Mouse (Mus musculus): ENCODE results near the gene Acp4. TPM values are rescaled to one million over a fixed set of nuclear protein-coding genes. Genes with fewer than 3 reads are reported as not detected.

The Acp4 gene
- polyA plus RNA-seq (2015; fragmentation: Nextera tagmentation; extraction: Ambion mirVana): not detected in 2 replicates

DNA sequence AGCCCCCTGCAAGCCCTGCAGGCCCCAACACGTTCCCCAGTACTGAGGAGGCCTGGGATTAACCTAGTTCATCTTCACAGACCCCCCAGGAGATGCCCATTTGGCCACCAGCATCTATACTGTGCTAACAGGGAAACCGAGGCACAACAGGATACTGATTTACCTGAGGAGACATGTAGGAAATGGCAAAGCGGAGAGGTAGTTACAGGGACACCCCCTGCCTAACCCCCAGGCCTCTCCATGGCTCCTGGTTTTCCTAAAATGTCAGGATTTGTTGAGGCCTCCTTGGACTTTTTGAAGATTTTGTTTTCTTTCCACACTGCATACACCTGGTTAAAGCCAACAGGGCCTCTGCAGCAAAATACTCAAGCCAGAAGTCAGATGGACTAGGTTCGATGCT lies at the start of gene Acp4:
TSS of gene Acp4 (minus strand) at position 101 of the 400 bp plus-strand sequence.

DNA sequence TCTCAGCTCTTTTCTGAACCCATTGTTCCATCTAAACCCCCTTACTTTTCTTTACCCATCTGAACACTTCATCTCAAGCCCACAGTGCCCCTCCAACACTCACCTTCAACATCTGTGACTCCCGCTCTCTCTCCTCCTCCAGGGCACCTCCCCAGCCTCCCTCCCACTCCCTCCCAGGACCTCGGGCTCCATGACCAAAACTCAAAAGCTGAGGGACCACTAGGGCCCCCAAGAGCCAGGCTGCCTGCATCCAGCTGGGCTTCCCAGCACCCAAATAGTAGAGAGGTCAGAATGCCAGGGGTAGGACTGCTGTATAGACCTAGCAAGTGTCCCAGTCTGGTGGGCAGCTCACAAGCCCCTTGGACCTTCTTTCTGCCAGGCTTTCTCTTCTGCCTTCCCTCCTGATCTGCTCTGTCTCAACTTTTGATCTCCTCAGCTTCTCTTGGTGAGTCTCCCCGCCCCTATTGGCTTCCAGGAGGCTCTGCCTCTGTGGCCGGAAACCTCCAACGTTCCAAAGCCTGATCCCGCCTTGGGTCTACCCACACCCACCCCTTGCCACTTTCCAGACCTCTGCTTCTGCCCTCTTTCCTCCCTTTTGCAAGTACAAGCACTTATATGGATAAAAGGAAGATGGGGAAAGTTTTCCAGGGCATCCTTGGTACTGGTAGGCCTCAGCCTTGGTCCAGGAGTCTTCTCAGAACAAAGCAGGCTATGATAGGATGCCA lies 49.5 kb upstream of the Acp4 start, which contains the start of gene Clec11a:
TSS of gene Clec11a (minus strand) at position 387 of the 725 bp plus-strand sequence.

DNA sequence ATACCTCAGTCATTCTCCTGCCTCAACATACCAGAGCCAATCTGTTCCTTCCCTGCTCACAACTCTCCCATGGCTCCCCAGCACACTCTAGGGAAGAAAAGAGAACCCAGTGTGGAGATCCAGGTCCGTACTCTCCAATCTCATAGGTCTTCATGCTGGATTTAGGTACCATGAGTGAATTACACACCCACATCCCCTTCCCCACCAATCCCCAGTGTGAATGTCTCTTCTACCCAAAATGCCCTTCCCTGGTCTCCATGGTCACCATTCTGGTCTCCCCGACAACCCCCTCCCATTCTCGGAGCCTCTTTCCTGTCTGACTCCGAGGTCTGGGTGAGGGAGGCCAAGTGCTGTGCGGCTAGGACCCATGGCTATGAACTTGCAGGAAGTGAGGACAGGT lies 4.0 kb upstream of the Acp4 start, which contains the start of gene Gm15517:
TSS of gene Gm15517 (plus strand) at position 301 of the 400 bp plus-strand sequence.

DNA sequence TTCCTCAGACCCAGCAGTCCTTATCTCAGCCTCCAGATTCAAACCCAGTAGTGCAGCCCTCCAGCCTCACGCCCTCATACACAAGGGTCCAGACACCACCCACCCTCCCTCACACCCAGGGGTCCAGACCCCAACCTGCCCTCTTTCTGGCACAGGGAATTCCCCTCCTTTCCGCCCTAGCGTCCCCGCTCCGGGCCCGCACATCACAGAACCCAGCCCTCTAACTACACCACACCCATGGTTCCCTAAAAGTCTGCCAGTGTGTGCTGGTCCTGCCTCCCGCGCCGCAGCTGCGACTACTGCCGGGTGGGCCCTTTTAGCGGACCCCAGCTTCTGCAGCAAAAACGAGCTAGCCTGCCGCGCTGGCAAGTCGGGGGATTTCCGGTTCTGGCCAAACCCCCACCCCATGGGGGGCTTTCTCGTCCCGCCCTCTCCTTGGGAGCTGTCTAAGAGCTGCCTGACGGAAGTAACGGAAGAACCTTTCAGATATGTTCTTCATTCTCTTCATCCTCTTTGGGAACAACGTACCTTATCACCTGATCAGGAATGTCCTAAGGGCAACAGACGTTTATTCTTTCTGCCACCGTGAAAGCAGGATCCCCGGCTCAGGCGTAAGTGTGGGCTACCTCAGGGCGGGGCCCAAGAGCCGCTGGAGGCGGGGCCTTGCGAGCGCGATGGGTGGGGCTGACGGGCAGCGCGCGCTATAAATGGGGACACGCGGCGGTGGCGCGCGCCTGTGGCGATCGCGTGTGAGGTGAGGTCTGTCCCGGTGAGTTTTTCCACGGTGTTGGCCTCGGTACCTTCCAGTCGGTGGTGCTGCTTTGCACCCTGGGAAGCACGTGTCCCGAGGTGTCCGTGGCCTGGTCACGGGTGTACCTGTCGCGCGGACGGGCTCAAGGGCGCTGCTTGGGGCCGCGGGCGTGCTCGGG lies 10.9 kb downstream of the Acp4 start, which contains the start of the genes 1700028J19Rik and 2410002F23Rik:
TSS of gene 1700028J19Rik (minus strand) at position 641 of the 929 bp plus-strand sequence.
TSS of gene 2410002F23Rik (plus strand) at position 668 of the 929 bp plus-strand sequence.

DNA sequence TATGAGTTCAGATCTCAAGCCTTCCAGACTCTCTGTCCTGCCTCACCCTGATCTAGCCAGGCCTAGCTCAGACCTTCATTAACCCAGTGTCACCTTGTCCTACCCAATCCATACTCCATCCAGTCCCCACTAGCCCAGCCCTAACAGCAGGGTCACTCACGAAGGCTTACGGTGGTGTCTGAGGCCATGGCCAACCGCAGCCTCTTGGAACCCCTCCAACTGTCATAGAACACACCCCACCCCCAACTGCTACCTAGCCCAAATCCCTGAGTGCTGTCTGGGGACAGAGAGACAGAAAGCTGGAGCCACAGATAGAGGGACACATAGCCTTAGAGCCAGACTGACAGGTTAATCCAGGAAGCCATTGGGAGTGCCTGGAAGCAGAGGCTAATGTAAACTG lies 21.3 kb downstream of the Acp4 start, which contains the start of gene Gm36864:
TSS of gene Gm36864 (plus strand) at position 269 of the 400 bp plus-strand sequence.

DNA sequence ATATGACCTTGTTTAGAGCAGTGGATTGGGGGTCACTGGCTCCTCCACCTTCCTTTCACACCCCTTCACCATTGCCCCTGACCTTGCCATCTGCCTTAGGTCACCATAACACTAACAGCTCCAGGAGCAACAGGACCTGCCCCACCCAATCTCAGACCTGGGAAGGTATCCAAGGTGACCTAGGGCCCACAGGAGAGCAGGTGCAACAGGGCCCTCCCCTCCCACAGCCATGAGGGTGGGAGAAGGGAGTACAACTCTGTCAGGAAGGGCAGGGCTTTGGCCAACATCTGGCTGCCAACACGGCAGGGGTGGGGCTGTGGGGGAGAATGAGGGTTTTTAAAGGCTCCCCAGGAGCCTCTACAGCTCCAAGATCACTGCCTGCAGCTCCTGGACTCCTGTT lies 32.1 kb downstream of the Acp4 start, which contains the start of gene Klk1:
TSS of gene Klk1 (plus strand) at position 285 of the 400 bp plus-strand sequence.

DNA sequence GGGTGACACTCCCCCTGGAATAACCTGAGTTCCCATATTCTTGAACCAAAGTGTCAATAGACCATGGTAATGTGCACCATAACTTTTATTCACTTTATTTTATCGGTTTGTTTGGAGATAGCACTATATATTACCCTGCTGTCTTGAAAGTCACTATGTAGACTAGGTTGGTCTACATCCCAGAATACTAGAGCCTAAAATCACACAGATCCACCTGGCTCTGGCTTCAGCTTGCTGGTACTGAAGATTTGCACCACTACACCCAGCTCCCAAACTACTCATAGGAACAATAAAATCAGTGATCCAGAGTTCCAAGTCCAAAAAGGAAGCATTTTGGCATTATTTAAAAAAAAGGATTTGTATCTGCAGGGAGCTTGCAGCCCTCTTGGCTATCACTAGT lies 41.5 kb downstream of the Acp4 start, which contains the start of gene Klk1b5:
TSS of gene Klk1b5 (plus strand) at position 301 of the 400 bp plus-strand sequence.

DNA sequence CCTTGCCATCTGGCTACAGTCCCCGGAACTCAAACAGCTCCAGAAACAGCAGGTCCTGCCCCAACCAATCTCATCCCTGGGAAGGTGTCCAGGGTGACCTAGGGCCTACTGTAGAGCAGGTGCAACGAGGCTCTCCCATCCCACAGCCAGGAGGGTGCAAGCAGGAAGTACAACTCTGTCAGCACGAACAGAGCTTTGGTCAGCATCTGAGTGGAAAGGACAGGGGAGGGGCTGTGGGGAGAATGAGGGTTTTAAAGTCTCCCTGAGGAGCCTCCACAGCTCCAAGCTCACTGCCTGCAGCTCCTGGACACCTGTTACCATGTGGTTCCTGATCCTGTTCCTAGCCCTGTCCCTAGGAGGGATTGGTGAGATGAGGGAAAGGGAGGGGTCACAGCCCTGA lies 50.0 kb downstream of the Acp4 start, which contains the start of gene Klk1b4:
TSS of gene Klk1b4 (plus strand) at position 301 of the 400 bp plus-strand sequence.

Other genes starting within 250 kb of the Acp4 start
- not detected in 2 replicates for gene Klk1b26, start 245.2 kb downstream of the Acp4 start, polyA plus RNA-seq (2015; fragmentation: Nextera tagmentation; extraction: Ambion mirVana)
- not detected in 2 replicates for gene Klk1b27, start 205.1 kb downstream of the Acp4 start, polyA plus RNA-seq (2015; fragmentation: Nextera tagmentation; extraction: Ambion mirVana)
- gene Klk1b21, start 155.1 kb downstream of the Acp4 start, polyA plus RNA-seq (2015; fragmentation: Nextera tagmentation; extraction: Ambion mirVana): not detected in 2 replicates
- not detected in 2 replicates for gene Klk1b22, start 144.7 kb downstream of the Acp4 start, polyA plus RNA-seq (2015; fragmentation: Nextera tagmentation; extraction: Ambion mirVana)
- not detected in 2 replicates for gene Klk1b16, start 120.6 kb downstream of the Acp4 start, polyA plus RNA-seq (2015; fragmentation: Nextera tagmentation; extraction: Ambion mirVana)
- gene Klk1b24, start 69.1 kb downstream of the Acp4 start, polyA plus RNA-seq (2015; fragmentation: Nextera tagmentation; extraction: Ambion mirVana): not detected in 2 replicates
- gene Klk1b3, start 59.2 kb downstream of the Acp4 start, polyA plus RNA-seq (2015; fragmentation: Nextera tagmentation; extraction: Ambion mirVana): not detected in 2 replicates
- gene Klk1b4, start 49.9 kb downstream of the Acp4 start, polyA plus RNA-seq (2015; fragmentation: Nextera tagmentation; extraction: Ambion mirVana): not detected in 2 replicates
- gene Klk1b5, start 41.4 kb downstream of the Acp4 start, polyA plus RNA-seq (2015; fragmentation: Nextera tagmentation; extraction: Ambion mirVana): not detected in 2 replicates
- not detected in 2 replicates for gene Klk1, start 32.0 kb downstream of the Acp4 start, polyA plus RNA-seq (2015; fragmentation: Nextera tagmentation; extraction: Ambion mirVana)
- gene Gm36864, start 21.2 kb downstream of the Acp4 start, polyA plus RNA-seq (2015; fragmentation: Nextera tagmentation; extraction: Ambion mirVana): 0.10 TPM in 1 of 2 replicates, not detected in the other
- gene 1700028J19Rik, start 10.7 kb downstream of the Acp4 start, polyA plus RNA-seq (2015; fragmentation: Nextera tagmentation; extraction: Ambion mirVana): 2.0 and 2.2 TPM in 2 replicates
- 180 and 195 TPM in 2 replicates for gene 2410002F23Rik, start 10.7 kb downstream of the Acp4 start, polyA plus RNA-seq (2015; fragmentation: Nextera tagmentation; extraction: Ambion mirVana)
- gene Gm15517, start 4.1 kb upstream of the Acp4 start, polyA plus RNA-seq (2015; fragmentation: Nextera tagmentation; extraction: Ambion mirVana): not detected in 2 replicates
- 5.7 and 7.1 TPM in 2 replicates for gene Clec11a, start 49.5 kb upstream of the Acp4 start, polyA plus RNA-seq (2015; fragmentation: Nextera tagmentation; extraction: Ambion mirVana)
- 52.8 and 59.3 TPM in 2 replicates for gene Shank1, start 52.9 kb upstream of the Acp4 start, polyA plus RNA-seq (2015; fragmentation: Nextera tagmentation; extraction: Ambion mirVana)
- gene Syt3, start 126.7 kb upstream of the Acp4 start, polyA plus RNA-seq (2015; fragmentation: Nextera tagmentation; extraction: Ambion mirVana): 100 and 108 TPM in 2 replicates
- gene 1700008O03Rik, start 128.4 kb upstream of the Acp4 start, polyA plus RNA-seq (2015; fragmentation: Nextera tagmentation; extraction: Ambion mirVana): 4.4 and 6.2 TPM in 2 replicates
- 27.6 and 27.7 TPM in 2 replicates for gene Lrrc4b, start 171.6 kb upstream of the Acp4 start, polyA plus RNA-seq (2015; fragmentation: Nextera tagmentation; extraction: Ambion mirVana)
- 1.8 and 2.4 TPM in 2 replicates for gene Aspdh, start 208.0 kb upstream of the Acp4 start, polyA plus RNA-seq (2015; fragmentation: Nextera tagmentation; extraction: Ambion mirVana)
- gene Josd2, start 210.6 kb upstream of the Acp4 start, polyA plus RNA-seq (2015; fragmentation: Nextera tagmentation; extraction: Ambion mirVana): 37.0 and 40.2 TPM in 2 replicates
- 183 and 194 TPM in 2 replicates for gene Emc10, start 239.2 kb upstream of the Acp4 start, polyA plus RNA-seq (2015; fragmentation: Nextera tagmentation; extraction: Ambion mirVana)
- gene Fam71e1, start 239.2 kb upstream of the Acp4 start, polyA plus RNA-seq (2015; fragmentation: Nextera tagmentation; extraction: Ambion mirVana): 21.1 and 31.4 TPM in 2 replicates

Data from neural tube, postnatal 0 days (tissue).